Mouse (Mus musculus): ENCODE results near the gene Scnn1g.

DNA sequence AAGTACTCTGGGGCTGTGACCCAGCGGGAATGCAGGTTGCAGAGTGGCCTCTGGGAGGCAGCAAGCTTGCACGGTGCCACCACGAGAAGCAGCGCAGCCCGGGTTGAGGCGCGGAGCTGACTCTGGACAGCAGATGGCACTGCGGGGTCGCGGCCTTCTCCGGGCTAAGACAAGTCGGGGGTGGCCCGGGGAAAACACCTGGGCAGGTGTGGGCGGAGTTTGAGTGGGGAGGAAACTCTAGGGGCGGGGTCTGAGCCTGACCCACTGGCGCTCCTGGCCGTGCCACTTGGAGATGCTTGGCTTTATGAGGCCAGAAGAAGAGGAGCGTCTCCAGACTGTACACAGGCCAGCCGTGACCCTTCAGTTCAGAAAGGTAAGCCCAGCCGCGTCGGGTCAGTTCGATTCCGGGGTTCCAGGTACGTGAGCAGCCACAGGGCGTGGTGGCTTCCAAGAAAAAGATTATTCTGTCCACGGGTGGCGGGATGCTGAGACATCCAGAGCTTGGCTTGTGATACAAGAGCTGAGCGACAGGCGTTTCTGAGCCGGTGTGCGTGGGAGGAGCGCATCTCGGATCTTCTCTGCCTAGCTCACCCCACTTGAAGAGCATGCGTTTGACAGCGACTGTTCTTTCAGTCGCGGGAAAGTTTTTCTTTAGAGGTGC lies at the start of gene Scnn1g:
- TF ChIP-seq CTCF (IDR thresholded peaks at IDR 0.05; ENCODE audit: control insufficient read depth, insufficient read depth, insufficient replicate concordance, low read depth, low read length) (peak; percentile 85; the same call in 1 of the 2 replicates), POLR2A (IDR thresholded peaks at IDR 0.05; ENCODE audit: control insufficient read depth, low read depth, low read length) (no peak)

Data from testis, adult 2 months (tissue).